Mouse (Mus musculus) kidney, postnatal 25 days (tissue): ENCODE data around the gene Myog.

ENCODE experiments used
- DNase-seq, 2 experiments: peaks; one replicate each; pipeline ENCODE4 v3.0.0; 2021; ENCODE audit warnings: mixed read lengths in 2 of 2

The Myog gene

GRCm38 (mm10) chr1:134285458-134286120 is 4.2 kb upstream of the Myog start:
- no peak for DNase-seq

GRCm38 (mm10) chr1:134288239-134288638 is 1.6 kb upstream of the Myog start:
- no peak for DNase-seq

- DNase-seq = no peak
These were observed 511 bp downstream of the Myog start for GRCm38 (mm10) chr1:134290300-134290699.

GRCm38 (mm10) chr1:134290909-134291308 is 1.1 kb downstream of the Myog start:
- DNase-seq = peak; percentile 24 to 51

- no peak for DNase-seq
These were observed 1.8 kb downstream of the Myog start for GRCm38 (mm10) chr1:134291555-134291954.

GRCm38 (mm10) chr1:134292073-134292472 is 2.3 kb downstream of the Myog start:
- DNase-seq = peak; percentile 11 to 51

GRCm38 (mm10) chr1:134292601-134293000 is 2.8 kb downstream of the Myog start:
- no peak for DNase-seq

- DNase-seq = no peak
These were observed 3.5 kb downstream of the Myog start for GRCm38 (mm10) chr1:134293276-134293675.

- DNase-seq = no peak
These were observed 4.2 kb downstream of the Myog start for GRCm38 (mm10) chr1:134293738-134294604.

GRCm38 (mm10) chr1:134297265-134297664 is 7.5 kb downstream of the Myog start:
- DNase-seq = no peak

GRCm38 (mm10) chr1:134298636-134299411 is 9.0 kb downstream of the Myog start:
- peak; percentile 11 to 50 for DNase-seq

- peak; percentile 38 to 69 for DNase-seq
These were observed 12.9 kb downstream of the Myog start for GRCm38 (mm10) chr1:134302568-134303238.

GRCm38 (mm10) chr1:134304940-134305339 is 15.2 kb downstream of the Myog start:
- no peak for DNase-seq

- no peak for DNase-seq
These were observed 17.6 kb downstream of the Myog start for GRCm38 (mm10) chr1:134307409-134307808.

- DNase-seq = no peak
These were observed 20.5 kb downstream of the Myog start for GRCm38 (mm10) chr1:134310291-134310690.

- no peak for DNase-seq
These were observed 20.9 kb downstream of the Myog start for GRCm38 (mm10) chr1:134310729-134311128.

- DNase-seq = no peak
These were observed 22.0 kb downstream of the Myog start for GRCm38 (mm10) chr1:134311760-134312159.

GRCm38 (mm10) chr1:134315181-134315580 is 25.4 kb downstream of the Myog start:
- no peak for DNase-seq

- no peak for DNase-seq
These were observed 26.6 kb downstream of the Myog start for GRCm38 (mm10) chr1:134316361-134316760.

GRCm38 (mm10) chr1:134318261-134318660 is 28.5 kb downstream of the Myog start:
- no peak for DNase-seq

- DNase-seq = no peak
These were observed 31.0 kb downstream of the Myog start for GRCm38 (mm10) chr1:134320691-134321301.

GRCm38 (mm10) chr1:134322591-134322990 is 32.8 kb downstream of the Myog start:
- peak in 1 of 2 experiments; percentile 41 for DNase-seq
